Mouse (Mus musculus) testis, postnatal 14 days (tissue): Measurements from ENCODE around the gene Gm2026.
"Not testable (repeated sequence)": the region's sequence is repeated elsewhere in the genome, so short reads cannot be mapped to it uniquely, and the experiment has no call there.

ENCODE experiments used
- DNase-seq: peaks from one replicate; pipeline ENCODE4 v3.0.0; 2021; ENCODE audit warnings: low spot score

The Gm2026 gene

DNA sequence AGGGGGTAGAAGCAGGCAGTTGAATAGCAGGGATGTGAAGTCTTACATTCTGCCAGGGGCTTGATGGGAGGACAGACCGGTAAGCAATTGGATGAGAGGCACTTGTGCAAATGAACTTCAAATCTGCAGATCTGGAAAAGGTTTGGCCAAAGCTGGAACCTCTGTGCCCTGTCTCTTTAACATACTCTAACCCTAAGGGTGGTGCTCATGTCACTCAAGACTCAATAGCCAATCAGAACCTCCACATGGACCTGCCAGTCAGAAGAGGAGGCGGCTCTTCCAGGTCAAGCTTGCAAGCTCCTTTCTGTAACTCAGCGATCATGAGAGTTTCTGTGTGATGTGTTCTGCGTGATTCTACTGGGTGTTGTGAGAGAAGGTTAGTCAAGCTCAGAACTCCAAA lies at the start of gene Gm2026:
TSS of gene Gm2026 (plus strand) at position 301 of the 400 bp plus-strand sequence.
- not testable (repeated sequence) for DNase-seq

DNA sequence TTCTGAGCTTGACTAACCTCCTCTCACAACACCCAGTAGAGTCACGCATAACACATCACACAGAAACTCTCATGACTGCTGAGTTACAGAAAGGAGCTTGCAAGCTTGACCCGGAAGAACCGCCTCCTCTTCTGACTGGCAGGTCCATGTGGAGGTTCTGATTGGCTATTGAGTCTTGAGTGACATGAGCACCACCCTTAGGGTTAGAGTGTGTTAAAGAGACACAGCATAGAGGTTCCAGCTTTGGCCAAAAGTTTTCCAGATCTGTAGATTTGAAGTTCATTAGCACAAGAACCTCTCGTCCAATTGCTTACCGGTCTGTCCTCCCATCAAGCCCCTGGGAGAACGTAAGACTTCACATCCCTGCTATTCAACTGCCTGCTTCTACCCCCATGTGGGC lies 34.1 kb upstream of the Gm2026 start, which contains the start of gene Zfp966:
TSS of gene Zfp966 (minus strand) at position 101 of the 400 bp plus-strand sequence.
- DNase-seq = not testable (repeated sequence)
